Mouse (Mus musculus): ENCODE results near the gene Mamdc4.

- TF ChIP-seq CTCF (IDR thresholded peaks at IDR 0.05; ENCODE audit: low read depth, low read length) (no peak), POLR2A (IDR thresholded peaks at IDR 0.05; ENCODE audit: borderline replicate concordance, low read depth, low read length) (no peak)
Measured at GRCm38 (mm10) chr2:25545996-25546810, 28.4 kb downstream of the Mamdc4 start.

Measured in bone marrow macrophage, adult 2 months (primary cell).